Mouse (Mus musculus): ENCODE measurements around the gene Usp39.
A peak's percentile ranks its signal among the peaks of the same experiment; 100 is the strongest.

Gene Usp39

GRCm38 (mm10) chr6:72350214-72350613, 5.2 kb upstream of the Usp39 start:
- Histone ChIP-seq H3K27me3 (ENCODE audit: insufficient read depth, low read length) (peaks cover 10% of the 10 kb centered on the region), H3K9me3 (ENCODE audit: low read length) (no peaks in the 10 kb centered on the region), H3K4me3 (replicated peaks; ENCODE audit: low read length) (no peak overlapping the region), H3K4me1 (replicated peaks; ENCODE audit: low read depth, low read length) (peaks cover 44% of the 10 kb centered on the region), H3K36me3 (ENCODE audit: insufficient read depth, low read length) (peaks cover 36% of the 10 kb centered on the region)
- TF ChIP-seq NANOG (IDR thresholded peaks at IDR 0.05; ENCODE audit: borderline replicate concordance, low read length) (no peak), POU5F1 (IDR thresholded peaks at IDR 0.05; ENCODE audit: borderline replicate concordance, low read length) (no peak), CTCF (conservative IDR thresholded peaks at IDR 0.05; ENCODE audit: low read length) (no peak)

GRCm38 (mm10) chr6:72348411-72348810, 3.4 kb upstream of the Usp39 start:
- Histone ChIP-seq H3K27me3 (ENCODE audit: insufficient read depth, low read length) (no peaks in the 10 kb centered on the region; the same call in 1 of the 2 replicates), H3K9me3 (ENCODE audit: low read length) (no peaks in the 10 kb centered on the region), H3K4me3 (replicated peaks; ENCODE audit: low read length) (peak overlapping the region; percentile 88; the same call in 1 of the 2 replicates), H3K4me1 (replicated peaks; ENCODE audit: low read depth, low read length) (peaks cover 48% of the 10 kb centered on the region), H3K36me3 (ENCODE audit: insufficient read depth, low read length) (peaks cover 36% of the 10 kb centered on the region)
- no peak for TF ChIP-seq POU5F1 (IDR thresholded peaks at IDR 0.05; ENCODE audit: borderline replicate concordance, low read length)
- TF ChIP-seq NANOG (IDR thresholded peaks at IDR 0.05; ENCODE audit: borderline replicate concordance, low read length), result no peak
- no peak for TF ChIP-seq CTCF (conservative IDR thresholded peaks at IDR 0.05; ENCODE audit: low read length)

- no peaks in the 10 kb centered on the region; the same call in 1 of the 2 replicates for H3K27me3 ChIP-seq (ENCODE audit: insufficient read depth, low read length)
- peaks cover 38% of the 10 kb centered on the region for H3K36me3 ChIP-seq (ENCODE audit: insufficient read depth, low read length)
- no peaks in the 10 kb centered on the region for H3K9me3 ChIP-seq (ENCODE audit: low read length)
- H3K4me1 ChIP-seq (replicated peaks; ENCODE audit: low read depth, low read length), result peaks cover 42% of the 10 kb centered on the region
- TF ChIP-seq CTCF (conservative IDR thresholded peaks at IDR 0.05; ENCODE audit: low read length), result no peak
- no peak for TF ChIP-seq POU5F1 (IDR thresholded peaks at IDR 0.05; ENCODE audit: borderline replicate concordance, low read length)
- TF ChIP-seq NANOG (IDR thresholded peaks at IDR 0.05; ENCODE audit: borderline replicate concordance, low read length), result no peak
- H3K4me3 ChIP-seq (replicated peaks; ENCODE audit: low read length), result peak within 1 kb of the TSS; percentile 88
These were observed 2.4 kb upstream of the Usp39 start, which contains the start of gene 0610030E20Rik for GRCm38 (mm10) chr6:72347166-72347941. Gene 0610030E20Rik (plus strand): TSS chr6:72347317.

DNA sequence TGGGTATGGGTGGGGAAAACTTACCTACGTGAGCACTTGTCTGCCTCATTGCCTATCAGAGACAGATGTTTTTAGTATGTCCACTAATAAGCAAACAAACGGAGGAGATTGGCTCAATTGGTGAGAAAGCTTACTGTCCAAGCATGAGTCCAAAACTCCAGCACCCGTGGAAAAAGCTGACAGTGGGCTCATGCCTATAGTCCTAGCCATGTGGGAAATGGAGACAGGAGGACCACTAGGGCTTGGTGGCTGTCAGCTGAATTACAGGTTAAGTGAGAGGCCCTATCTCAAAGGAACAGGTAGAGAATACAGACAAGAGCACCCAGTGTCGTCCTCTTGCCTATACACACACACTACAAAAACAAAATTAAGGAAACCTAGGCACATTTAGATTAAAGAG, 1.3 kb upstream of the Usp39 start:
- H3K9me3 ChIP-seq (ENCODE audit: low read length), result no peaks in the 10 kb centered on the region
- TF ChIP-seq CTCF (conservative IDR thresholded peaks at IDR 0.05; ENCODE audit: low read length) (no peak), POU5F1 (IDR thresholded peaks at IDR 0.05; ENCODE audit: borderline replicate concordance, low read length) (no peak), NANOG (IDR thresholded peaks at IDR 0.05; ENCODE audit: borderline replicate concordance, low read length) (no peak)
- H3K4me1 ChIP-seq (replicated peaks; ENCODE audit: low read depth, low read length), result peaks cover 42% of the 10 kb centered on the region
- no peaks in the 10 kb centered on the region; the same call in 1 of the 2 replicates for H3K27me3 ChIP-seq (ENCODE audit: insufficient read depth, low read length)
- 0 out of 2 replicates have a peak overlapping the region, but pooled peaks have one; percentile 88 for H3K4me3 ChIP-seq (replicated peaks; ENCODE audit: low read length)
- H3K36me3 ChIP-seq (ENCODE audit: insufficient read depth, low read length), result peaks cover 45% of the 10 kb centered on the region

DNA sequence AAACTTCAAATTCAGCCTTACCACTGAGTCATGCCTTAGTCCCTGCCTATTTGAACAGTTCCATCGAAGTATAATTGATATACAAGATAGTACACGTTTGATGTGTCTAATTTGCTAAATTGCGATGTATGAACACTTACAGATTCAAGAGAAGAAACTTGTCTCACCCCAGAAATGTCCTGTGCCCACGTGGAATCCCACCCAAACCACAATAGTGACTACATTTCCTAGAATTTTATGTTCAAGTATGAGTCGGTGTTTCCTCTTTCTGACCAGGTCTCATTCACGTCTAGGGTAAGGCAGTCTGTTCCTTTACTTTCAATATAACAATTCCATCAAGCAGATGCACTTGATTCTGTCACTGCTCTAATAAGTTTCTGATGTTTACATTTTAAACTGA, 649 bp upstream of the Usp39 start:
- peaks cover 45% of the 10 kb centered on the region for H3K36me3 ChIP-seq (ENCODE audit: insufficient read depth, low read length)
- peak overlapping the region; percentile 95; the same call in 1 of the 2 replicates for H3K4me3 ChIP-seq (replicated peaks; ENCODE audit: low read length)
- H3K9me3 ChIP-seq (ENCODE audit: low read length), result no peaks in the 10 kb centered on the region
- H3K27me3 ChIP-seq (ENCODE audit: insufficient read depth, low read length), result no peaks in the 10 kb centered on the region; the same call in 1 of the 2 replicates
- TF ChIP-seq POU5F1 (IDR thresholded peaks at IDR 0.05; ENCODE audit: borderline replicate concordance, low read length) (no peak), NANOG (IDR thresholded peaks at IDR 0.05; ENCODE audit: borderline replicate concordance, low read length) (no peak), CTCF (conservative IDR thresholded peaks at IDR 0.05; ENCODE audit: low read length) (no peak)
- H3K4me1 ChIP-seq (replicated peaks; ENCODE audit: low read depth, low read length), result peaks cover 42% of the 10 kb centered on the region

DNA sequence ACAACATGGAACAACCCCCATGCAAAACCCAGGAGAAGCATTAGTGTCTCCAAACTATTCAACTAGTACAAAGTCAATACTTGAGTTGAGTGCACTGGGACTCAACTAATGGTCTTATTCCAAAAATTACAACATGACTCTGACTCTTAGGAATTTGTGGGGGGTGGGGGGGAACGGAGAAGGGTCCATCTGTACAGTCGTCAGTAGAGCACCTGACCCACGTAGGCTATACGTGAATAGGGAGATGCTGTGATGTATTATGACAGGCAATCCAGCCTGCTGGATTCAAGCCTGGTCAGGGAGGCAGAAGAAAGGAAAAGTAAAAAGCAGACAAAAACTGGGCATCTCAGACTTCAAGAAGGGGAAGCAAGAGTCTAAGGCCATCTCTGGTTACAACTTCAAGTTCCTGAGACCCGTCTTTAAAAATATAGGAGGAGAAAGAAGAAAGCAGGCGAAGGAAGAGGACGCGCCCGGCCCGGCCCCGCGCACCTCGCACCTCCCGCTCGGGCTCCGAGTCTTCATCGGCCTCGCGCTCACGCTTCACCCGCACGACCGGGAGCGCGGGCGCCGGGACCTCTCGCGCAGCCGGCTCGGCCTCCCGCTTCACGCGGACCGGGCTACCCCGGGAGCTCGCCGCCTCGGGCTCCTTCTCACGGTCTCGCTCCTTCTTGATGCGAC, 449 bp downstream of the Usp39 start:
- Histone ChIP-seq H3K27me3 (ENCODE audit: insufficient read depth, low read length) (no peaks in the 10 kb centered on the region; the same call in 1 of the 2 replicates), H3K36me3 (ENCODE audit: insufficient read depth, low read length) (peaks cover 43% of the 10 kb centered on the region), H3K4me3 (replicated peaks; ENCODE audit: low read length) (peak overlapping the region; percentile 95), H3K9me3 (ENCODE audit: low read length) (no peaks in the 10 kb centered on the region), H3K4me1 (replicated peaks; ENCODE audit: low read depth, low read length) (peaks cover 42% of the 10 kb centered on the region)
- TF ChIP-seq CTCF (conservative IDR thresholded peaks at IDR 0.05; ENCODE audit: low read length) (no peak), POU5F1 (IDR thresholded peaks at IDR 0.05; ENCODE audit: borderline replicate concordance, low read length) (no peak)

DNA sequence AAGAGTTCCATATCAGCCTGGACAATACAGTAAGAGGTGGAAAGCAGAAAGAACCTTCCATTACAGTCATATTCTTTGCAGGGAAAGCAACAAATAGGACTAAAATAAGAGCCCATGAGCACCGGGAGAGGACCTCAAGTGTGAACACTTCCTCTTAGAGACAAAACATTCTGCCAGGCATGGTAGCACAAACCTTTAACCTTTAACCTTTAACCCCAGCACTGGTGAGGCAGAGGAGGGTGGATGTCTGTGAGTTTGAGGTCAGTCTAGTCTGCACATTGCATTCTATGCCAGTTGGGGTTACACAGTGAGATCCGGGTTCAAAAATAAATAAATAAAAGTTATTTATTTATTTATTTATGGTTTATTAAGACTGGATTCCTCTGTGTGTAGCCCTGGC, 4.5 kb downstream of the Usp39 start:
- Histone ChIP-seq H3K36me3 (ENCODE audit: insufficient read depth, low read length) (peaks cover 71% of the 10 kb centered on the region), H3K27me3 (ENCODE audit: insufficient read depth, low read length) (no peaks in the 10 kb centered on the region), H3K9me3 (ENCODE audit: low read length) (no peaks in the 10 kb centered on the region), H3K4me1 (replicated peaks; ENCODE audit: low read depth, low read length) (peaks cover 15% of the 10 kb centered on the region), H3K4me3 (replicated peaks; ENCODE audit: low read length) (no peak overlapping the region)
- no peak for TF ChIP-seq NANOG (IDR thresholded peaks at IDR 0.05; ENCODE audit: borderline replicate concordance, low read length)
- no peak for TF ChIP-seq CTCF (conservative IDR thresholded peaks at IDR 0.05; ENCODE audit: low read length)
- TF ChIP-seq POU5F1 (IDR thresholded peaks at IDR 0.05; ENCODE audit: borderline replicate concordance, low read length), result no peak

DNA sequence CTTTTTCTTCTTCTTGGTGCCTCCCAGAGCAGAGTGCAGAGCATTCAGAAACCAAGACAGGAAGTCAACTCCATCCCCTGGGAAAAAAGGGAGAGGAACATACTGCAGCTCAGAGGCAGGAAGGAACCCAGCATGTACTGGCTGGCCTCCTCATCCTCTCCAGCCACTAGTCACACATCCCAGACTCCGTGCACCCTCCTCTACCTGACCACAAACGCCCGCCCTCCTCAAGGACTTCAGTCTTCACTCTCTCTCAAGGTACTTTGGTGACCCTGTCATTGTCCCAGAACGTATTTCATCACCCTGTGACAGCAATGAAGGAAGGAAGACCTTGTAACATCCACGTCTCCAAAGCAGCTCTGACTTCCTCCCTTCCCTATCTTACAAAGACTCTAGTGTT, 11.9 kb downstream of the Usp39 start:
- no peak overlapping the region for H3K4me3 ChIP-seq (replicated peaks; ENCODE audit: low read length)
- H3K9me3 ChIP-seq (ENCODE audit: low read length), result no peaks in the 10 kb centered on the region
- H3K27me3 ChIP-seq (ENCODE audit: insufficient read depth, low read length), result no peaks in the 10 kb centered on the region
- TF ChIP-seq POU5F1 (IDR thresholded peaks at IDR 0.05; ENCODE audit: borderline replicate concordance, low read length) (no peak), NANOG (IDR thresholded peaks at IDR 0.05; ENCODE audit: borderline replicate concordance, low read length) (no peak), CTCF (conservative IDR thresholded peaks at IDR 0.05; ENCODE audit: low read length) (no peak)
- no peaks in the 10 kb centered on the region for H3K4me1 ChIP-seq (replicated peaks; ENCODE audit: low read depth, low read length)
- H3K36me3 ChIP-seq (ENCODE audit: insufficient read depth, low read length), result peaks cover 99% of the 10 kb centered on the region

All from E14TG2a.4 (cell line).